Mouse (Mus musculus) liver, adult 2 months (tissue): ENCODE measurements around the gene Ctdspl. TPM values are rescaled to one million over a fixed set of nuclear protein-coding genes. Genes with fewer than 3 reads are reported as not detected.
A peak's percentile ranks its signal among the peaks of the same experiment; 100 is the strongest.

Experiments
- DNase-seq: peaks from one replicate; pipeline ENCODE4 v3.0.0-alpha.2; 2011; ENCODE audit warnings: low read depth, low spot score; ENCODE audit errors: extremely low read depth
- H3K27ac ChIP-seq: fragments of 200-500 bp; replicated peaks from 2 replicates; pipeline ENCODE4 v1.5.1; 2012; ENCODE audit warnings: low read depth, mild to moderate bottlenecking, control low read depth, inconsistent platforms, low read length; ENCODE audit not compliant: insufficient read depth
- H3K27me3 ChIP-seq: fragments of 200-500 bp; 2 replicates; pipeline ENCODE4 v1.6.1; 2012; ENCODE audit warnings: mild to moderate bottlenecking, moderate library complexity, low read length, inconsistent platforms; ENCODE audit not compliant: control insufficient read depth, insufficient read depth
- H3K36me3 ChIP-seq: fragments of 200-500 bp; 2 replicates; pipeline ENCODE4 v1.6.1; 2012; ENCODE audit warnings: low read length, inconsistent platforms; ENCODE audit not compliant: control insufficient read depth, insufficient read depth
- H3K4me1 ChIP-seq: fragments of 200-500 bp; 2 replicates; pipeline ENCODE4 v1.6.1; 2011; ENCODE audit warnings: low read length; ENCODE audit not compliant: control insufficient read depth, insufficient read depth
- H3K4me3 ChIP-seq: fragments of 200-500 bp; 2 replicates; pipeline ENCODE4 v1.5.1; 2011; ENCODE audit warnings: low read depth, mild to moderate bottlenecking, control low read depth, low read length, moderate library complexity; ENCODE audit not compliant: insufficient read depth
- H3K79me2 ChIP-seq: fragments of 200-500 bp; 2 replicates; pipeline ENCODE4 v1.6.1; 2012; ENCODE audit warnings: inconsistent platforms, mild to moderate bottlenecking, low read length, moderate library complexity; ENCODE audit not compliant: control insufficient read depth, insufficient read depth
- H3K9ac ChIP-seq: fragments of 200-500 bp; 2 replicates; pipeline ENCODE4 v1.6.1; 2012; ENCODE audit warnings: low read depth, mild to moderate bottlenecking, control low read depth, inconsistent platforms, low read length
- CTCF ChIP-seq: fragments of 200-500 bp; IDR thresholded peaks from 2 replicates; pipeline ENCODE4 v1.5.1; 2011; ENCODE audit warnings: low read depth, low read length, control low read depth
- POLR2A ChIP-seq: fragments of 200-500 bp; IDR thresholded peaks from 2 replicates; pipeline ENCODE4 v1.6.1; 2011; ENCODE audit warnings: low read length, control low read depth; ENCODE audit not compliant: insufficient read depth; ENCODE audit errors: extremely low read depth
- WGBS: fragments of 180-500 bp; shearing (Covaris S2); methylation state at CpG from one replicate; pipeline ENCODE4 v1.1.7; 2018; 5-methylcytosine and 5-hydroxymethylcytosine counted together
- polyA plus RNA-seq: library from polyadenylated mRNA; depleted of rRNA; stranded (reverse); fragments of >200 nt; gene quantifications from 2 replicates; pipeline ENCODE4 v1.2.3, GENCODE M21; 2012
- total RNA-seq: library from RNA; depleted of rRNA; stranded (reverse); fragments of >200 nt; gene quantifications from 2 replicates; pipeline ENCODE4 v1.2.3, GENCODE M21; 2014

Ctdspl gene
- total and polyA plus RNA-seq, 2 experiments: 2.5 to 3.5 TPM

DNA sequence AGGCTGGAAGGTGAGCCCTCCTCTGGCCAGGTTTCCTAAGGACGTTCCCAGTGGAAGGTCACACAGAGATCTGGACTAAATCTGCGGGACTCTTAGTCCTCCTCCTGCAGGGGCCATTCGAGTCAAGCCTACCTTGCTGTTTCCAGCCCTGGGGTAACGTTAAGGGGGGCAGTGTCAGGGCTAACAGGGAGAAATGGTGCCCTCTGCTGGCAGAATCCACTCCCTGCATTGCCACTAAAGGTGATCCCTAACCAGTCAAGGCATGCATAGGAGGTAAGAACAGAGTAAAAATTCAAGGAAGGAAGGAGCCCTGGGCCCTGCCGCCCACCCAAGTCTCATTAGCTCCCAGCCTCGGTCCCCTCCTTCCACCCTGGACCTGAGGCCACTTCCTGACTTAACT is 141.3 kb downstream of the Ctdspl start:
- WGBS: 5% methylated on average over 6 of the region's 6 CpGs
- Histone ChIP-seq H3K36me3 (no peaks in the 10 kb centered on the region), H3K4me3 (no peak overlapping the region), H3K79me2 (no peaks in the 10 kb centered on the region), H3K27me3 (no peaks in the 10 kb centered on the region), H3K9ac (no peak overlapping the region), H3K4me1 (no peaks in the 10 kb centered on the region), H3K27ac (no peak overlapping the region)
- peak; percentile 23 for DNase-seq
- TF ChIP-seq CTCF: peak; percentile 91
- TF ChIP-seq POLR2A: no peak

DNA sequence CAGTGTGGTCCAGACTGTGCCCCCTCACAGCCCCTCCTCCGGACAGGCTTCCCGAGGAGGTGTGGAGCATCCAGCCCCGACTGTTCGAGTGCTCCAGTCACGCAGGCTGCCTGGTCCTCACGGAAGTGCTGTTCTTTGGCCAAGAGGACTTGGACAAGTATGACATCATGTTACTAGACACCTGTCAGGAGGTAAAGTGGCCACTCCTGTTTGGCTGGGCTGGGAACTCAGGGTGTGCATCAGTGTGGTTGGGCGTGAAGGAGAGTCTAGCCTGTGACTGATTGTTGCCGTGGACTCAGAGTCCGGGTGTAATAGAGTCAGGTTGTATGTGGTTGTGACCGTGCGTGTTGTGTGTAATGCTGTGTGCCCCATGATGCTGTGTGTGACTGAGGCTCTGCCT is 142.0 kb downstream of the Ctdspl start:
- Histone ChIP-seq H3K4me3 (no peak overlapping the region), H3K36me3 (no peaks in the 10 kb centered on the region), H3K79me2 (no peaks in the 10 kb centered on the region), H3K4me1 (no peaks in the 10 kb centered on the region), H3K27me3 (no peaks in the 10 kb centered on the region), H3K27ac (no peak overlapping the region), H3K9ac (no peak overlapping the region)
- WGBS: 87% methylated on average over 11 of the region's 11 CpGs
- DNase-seq: no peak
- TF ChIP-seq CTCF (no peak), POLR2A (no peak)

DNA sequence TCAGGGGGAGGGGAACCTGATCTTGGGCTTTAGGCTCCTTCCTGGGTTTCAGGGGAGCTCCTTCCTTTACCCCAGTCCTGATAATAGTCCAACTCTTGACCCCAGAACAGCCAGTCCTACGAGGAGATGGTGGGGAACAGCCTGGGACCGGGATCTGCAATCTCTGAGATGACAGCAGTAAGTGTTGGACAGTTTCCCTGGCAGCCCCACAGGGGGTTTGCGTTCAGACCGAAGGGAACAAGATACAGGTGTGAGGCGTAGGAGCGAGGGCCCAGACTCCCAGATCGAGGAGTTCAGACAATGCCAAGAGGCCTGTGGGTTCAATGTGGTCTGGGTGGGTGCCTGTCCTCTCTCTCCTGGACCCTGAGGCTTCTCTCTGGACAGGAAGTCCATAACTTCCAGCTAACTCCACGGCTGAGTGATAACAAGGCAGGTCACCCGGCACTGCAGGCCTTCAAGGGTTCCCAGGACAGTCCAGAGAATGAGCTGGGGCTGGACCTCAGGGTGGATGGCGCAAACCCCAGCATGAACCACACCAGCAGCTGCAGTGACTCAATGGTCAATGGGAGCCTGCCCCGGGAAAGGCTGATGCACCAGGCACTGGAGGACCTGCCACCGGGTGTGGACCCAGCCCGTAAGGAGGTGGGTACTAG is 144.0 kb downstream of the Ctdspl start:
- Histone ChIP-seq H3K27me3 (no peaks in the 10 kb centered on the region), H3K79me2 (no peaks in the 10 kb centered on the region), H3K27ac (no peak overlapping the region), H3K4me3 (no peak overlapping the region), H3K36me3 (no peaks in the 10 kb centered on the region), H3K9ac (no peak overlapping the region), H3K4me1 (no peaks in the 10 kb centered on the region)
- WGBS: 84% methylated on average over 13 of the region's 13 CpGs
- DNase-seq: no peak
- no peak for TF ChIP-seq POLR2A
- no peak for TF ChIP-seq CTCF

DNA sequence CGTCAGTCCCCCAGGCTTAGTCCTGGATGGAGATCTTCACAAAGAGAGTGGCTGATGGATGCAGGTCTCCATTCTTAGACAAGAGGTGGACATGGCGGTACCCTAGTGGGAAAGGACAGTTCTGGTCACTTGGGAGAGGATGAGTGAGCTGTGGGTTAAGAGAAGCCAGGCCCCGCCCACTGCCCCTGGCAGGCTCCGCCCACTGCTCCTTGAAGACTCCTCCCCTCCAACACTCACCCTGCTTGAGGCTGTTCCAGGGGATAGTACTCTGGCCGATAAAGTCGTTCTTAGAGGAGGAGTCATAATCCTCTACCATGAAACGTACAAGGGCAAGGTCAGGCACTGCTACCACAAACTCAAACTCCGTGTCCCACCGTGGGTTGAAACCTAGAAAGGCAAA is 145.5 kb downstream of the Ctdspl start:
- Histone ChIP-seq H3K9ac (no peak overlapping the region), H3K36me3 (no peaks in the 10 kb centered on the region), H3K4me3 (no peak overlapping the region), H3K4me1 (no peaks in the 10 kb centered on the region), H3K79me2 (no peaks in the 10 kb centered on the region), H3K27ac (no peak overlapping the region), H3K27me3 (no peaks in the 10 kb centered on the region)
- TF ChIP-seq POLR2A (no peak), CTCF (no peak)
- no peak for DNase-seq
- 86% methylated on average over 9 of the region's 9 CpGs for WGBS

DNA sequence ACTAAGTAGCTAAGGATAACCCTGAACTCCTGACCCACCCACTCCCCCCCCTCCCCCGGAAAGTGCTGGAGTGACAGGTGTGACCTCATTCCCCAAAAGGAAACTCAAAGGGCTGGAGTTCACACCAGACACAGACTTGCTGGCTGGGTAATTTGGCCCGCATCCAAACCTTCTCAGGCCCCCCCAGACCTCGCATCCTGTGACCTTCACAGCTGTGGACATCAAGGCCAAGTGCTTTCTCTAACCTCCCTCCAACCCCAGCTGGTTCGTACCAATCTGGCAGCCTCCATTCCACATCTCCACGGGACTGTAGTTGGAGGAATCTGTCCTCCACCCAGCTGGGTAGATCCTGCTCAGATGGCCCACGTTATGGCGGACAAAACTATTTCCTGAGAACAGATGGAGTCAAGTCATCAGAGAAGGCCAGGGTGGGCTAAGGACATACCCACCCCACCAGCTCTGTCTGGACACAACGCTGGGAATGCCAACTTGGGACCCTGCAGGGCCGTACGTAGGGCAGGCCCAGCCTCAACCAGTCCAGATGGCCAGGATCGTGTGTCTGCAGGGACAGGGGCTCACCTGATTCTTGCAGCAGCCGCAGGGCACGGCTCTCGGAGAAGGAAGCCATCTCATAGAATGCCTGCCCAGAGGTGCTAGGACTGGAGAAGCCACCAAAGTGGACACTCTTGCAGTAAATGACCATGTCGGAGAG is 147.1 kb downstream of the Ctdspl start:
- DNase-seq: no peak
- 80% methylated on average over 15 of the region's 15 CpGs for WGBS
- Histone ChIP-seq H3K27me3 (no peaks in the 10 kb centered on the region), H3K9ac (no peak overlapping the region), H3K36me3 (no peaks in the 10 kb centered on the region), H3K4me3 (no peak overlapping the region), H3K4me1 (no peaks in the 10 kb centered on the region), H3K79me2 (no peaks in the 10 kb centered on the region), H3K27ac (no peak overlapping the region)
- TF ChIP-seq POLR2A (no peak), CTCF (no peak)

DNA sequence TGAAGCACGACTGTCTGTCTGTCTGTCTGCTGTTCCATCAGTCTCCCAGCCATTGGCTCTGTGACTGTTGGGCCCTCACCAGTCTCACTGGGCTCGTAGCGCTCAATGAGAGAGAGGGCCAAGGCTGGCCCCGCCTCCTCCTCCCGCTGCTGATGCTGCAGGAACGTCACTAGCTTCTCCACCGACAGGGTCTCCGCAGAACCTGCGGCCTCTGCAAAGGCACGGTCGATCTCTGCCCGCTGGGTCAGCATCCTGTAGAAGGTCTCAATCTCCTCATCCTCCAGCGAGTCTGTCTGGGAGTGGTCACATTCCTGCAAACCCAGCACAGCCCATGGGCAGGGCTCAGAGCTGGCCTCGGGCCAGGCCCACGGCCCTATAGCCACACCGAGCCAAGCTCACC is 149.4 kb downstream of the Ctdspl start:
- Histone ChIP-seq H3K9ac (no peak overlapping the region), H3K4me1 (no peaks in the 10 kb centered on the region), H3K4me3 (no peak overlapping the region), H3K27me3 (no peaks in the 10 kb centered on the region), H3K79me2 (no peaks in the 10 kb centered on the region), H3K36me3 (no peaks in the 10 kb centered on the region), H3K27ac (no peak overlapping the region)
- no peak for DNase-seq
- 71% methylated on average over 16 of the region's 16 CpGs for WGBS
- TF ChIP-seq POLR2A (no peak), CTCF (no peak)
